Mouse (Mus musculus) macrophage (primary cell): ENCODE data around the gene Kif26b. TPM values are rescaled to one million over a fixed set of nuclear protein-coding genes. Genes with fewer than 3 reads are reported as not detected.
A peak's percentile ranks its signal among the peaks of the same experiment; 100 is the strongest.

Experiments
- H3K27ac ChIP-seq: fragments of 350-480 bp; formaldehyde crosslinking; 2 replicates; pipeline ENCODE4 v1.9.0; 2021
- H3K36me3 ChIP-seq: fragments of 350-480 bp; formaldehyde crosslinking; 2 replicates; pipeline ENCODE4 v1.9.0; 2021; ENCODE audit errors: inconsistent target
- H3K4me3 ChIP-seq: fragments of 350-480 bp; formaldehyde crosslinking; 2 replicates; pipeline ENCODE4 v1.9.0; 2021; ENCODE audit errors: inconsistent target
- H3K79me2 ChIP-seq: fragments of 350-480 bp; formaldehyde crosslinking; 2 replicates; pipeline ENCODE4 v1.9.0; 2021; ENCODE audit errors: inconsistent target
- WGBS: methylation state at CpG from one replicate; pipeline ENCODE4 v1.1.7; 2026; ENCODE audit warnings: inconsistent platforms; ENCODE audit not compliant: missing documents; 5-methylcytosine and 5-hydroxymethylcytosine counted together
- polyA plus RNA-seq: library from polyadenylated mRNA; stranded (reverse); fragments of 250-400 nt; gene quantifications from 3 replicates; pipeline ENCODE4 v1.2.4, GENCODE M21; 2018; ENCODE audit warnings: inconsistent platforms
- total RNA-seq, 78 experiments: library from RNA; depleted of rRNA; stranded (reverse); fragments of 250-400 nt; gene quantifications; 1 replicate in 9 of 78; 2 replicates in 24 of 78; 3 replicates in 43 of 78; 4 replicates in 2 of 78; pipeline ENCODE4 v1.2.4; 2018; ENCODE audit warnings: inconsistent platforms in 56 of 78

The Kif26b gene
- total RNA-seq (2018; cell fraction: chromatin; rRNA removed) = 1 to 10 TPM in 1 of 26 experiments, not detected in 25; 1.1 TPM
- total RNA-seq (2018; cell fraction: cytosol; rRNA removed) = under 1 TPM in 2 of 26 experiments, not detected in 24; under 0.01 to 0.05 TPM
- total RNA-seq (2018; cell fraction: nucleus; rRNA removed) = under 1 TPM in 1 of 26 experiments, not detected in 25; 0.31 TPM
- polyA plus RNA-seq = not detected in 3 replicates

GRCm38 (mm10) chr1:178528431-178529351 is at the start of gene Kif26b:
Kif26b (plus strand) TSS chr1:178529125.
- Histone ChIP-seq H3K27ac (no peak within 1 kb of the TSS), H3K4me3 (no peak within 1 kb of the TSS), H3K36me3 (no peaks in the 10 kb centered on the region), H3K79me2 (no peaks in the 10 kb centered on the region)
- WGBS = 1% methylated on average over 89 of the region's 92 CpGs

- Histone ChIP-seq H3K79me2 (no peaks in the 10 kb centered on the region), H3K4me3 (no peak overlapping the region), H3K27ac (no peak overlapping the region), H3K36me3 (no peaks in the 10 kb centered on the region)
These were observed 45.1 kb upstream of the Kif26b start for GRCm38 (mm10) chr1:178483854-178484253.

GRCm38 (mm10) chr1:178485138-178485867 is 43.6 kb upstream of the Kif26b start:
- WGBS = 90% methylated on average over 5 of the region's 5 CpGs
- H3K79me2 ChIP-seq = no peaks in the 10 kb centered on the region
- no peak overlapping the region for H3K4me3 ChIP-seq
- H3K27ac ChIP-seq = no peak overlapping the region
- no peaks in the 10 kb centered on the region for H3K36me3 ChIP-seq

GRCm38 (mm10) chr1:178485868-178486220 is 43.1 kb upstream of the Kif26b start:
- Histone ChIP-seq H3K79me2 (no peaks in the 10 kb centered on the region), H3K36me3 (no peaks in the 10 kb centered on the region), H3K4me3 (no peak overlapping the region), H3K27ac (no peak overlapping the region)
- 94% methylated on average over 5 of the region's 5 CpGs for WGBS

- no peak overlapping the region for H3K27ac ChIP-seq
- WGBS = 97% methylated on average over 5 of the region's 5 CpGs
- no peak overlapping the region for H3K4me3 ChIP-seq
- H3K79me2 ChIP-seq = no peaks in the 10 kb centered on the region
- no peaks in the 10 kb centered on the region for H3K36me3 ChIP-seq
These were observed 42.1 kb upstream of the Kif26b start for GRCm38 (mm10) chr1:178486828-178487227.

GRCm38 (mm10) chr1:178489127-178489526 is 39.8 kb upstream of the Kif26b start:
- WGBS = 29% methylated on average over 3 of the region's 3 CpGs

GRCm38 (mm10) chr1:178491733-178492132 is 37.2 kb upstream of the Kif26b start:
- no peaks in the 10 kb centered on the region for H3K36me3 ChIP-seq
- no peaks in the 10 kb centered on the region for H3K79me2 ChIP-seq
- 8% methylated on average over 5 of the region's 5 CpGs for WGBS
- peak overlapping the region; percentile 39; the same call in 1 of the 2 replicates for H3K27ac ChIP-seq
- no peak overlapping the region for H3K4me3 ChIP-seq

More at GRCm38 (mm10) chr1:178489127-178489526, 39.8 kb upstream of the Kif26b start:
- H3K4me3 ChIP-seq = no peak overlapping the region
- no peak overlapping the region for H3K27ac ChIP-seq
- no peaks in the 10 kb centered on the region for H3K36me3 ChIP-seq
- no peaks in the 10 kb centered on the region for H3K79me2 ChIP-seq

- WGBS = 13% methylated on average over 2 of the region's 2 CpGs
- Histone ChIP-seq H3K27ac (peak overlapping the region; percentile 39), H3K4me3 (no peak overlapping the region), H3K79me2 (no peaks in the 10 kb centered on the region), H3K36me3 (no peaks in the 10 kb centered on the region)
These were observed 36.4 kb upstream of the Kif26b start for GRCm38 (mm10) chr1:178492493-178492892.

- no peak overlapping the region for H3K4me3 ChIP-seq
- H3K36me3 ChIP-seq = no peaks in the 10 kb centered on the region
- H3K27ac ChIP-seq = no peak overlapping the region
- WGBS = 88% methylated on average over 2 of the region's 2 CpGs
- H3K79me2 ChIP-seq = no peaks in the 10 kb centered on the region
These were observed 32.7 kb upstream of the Kif26b start for GRCm38 (mm10) chr1:178496186-178496585.

GRCm38 (mm10) chr1:178496841-178497240 is 32.1 kb upstream of the Kif26b start:
- Histone ChIP-seq H3K36me3 (no peaks in the 10 kb centered on the region), H3K79me2 (no peaks in the 10 kb centered on the region), H3K4me3 (no peak overlapping the region), H3K27ac (no peak overlapping the region)
- WGBS = 12% methylated on average over 1 of the region's 1 CpGs

- Histone ChIP-seq H3K27ac (no peak overlapping the region), H3K36me3 (no peaks in the 10 kb centered on the region)
- 85% methylated on average over 8 of the region's 8 CpGs for WGBS
These were observed 22.0 kb upstream of the Kif26b start for GRCm38 (mm10) chr1:178506938-178507337.

GRCm38 (mm10) chr1:178512323-178513031 is 16.4 kb upstream of the Kif26b start:
- Histone ChIP-seq H3K36me3 (no peaks in the 10 kb centered on the region), H3K79me2 (no peaks in the 10 kb centered on the region), H3K4me3 (no peak overlapping the region), H3K27ac (no peak overlapping the region)
- WGBS = 80% methylated on average over 7 of the region's 7 CpGs

More at GRCm38 (mm10) chr1:178506938-178507337, 22.0 kb upstream of the Kif26b start:
- no peaks in the 10 kb centered on the region for H3K79me2 ChIP-seq
- H3K4me3 ChIP-seq = no peak overlapping the region

- H3K4me3 ChIP-seq = no peak overlapping the region
- no peaks in the 10 kb centered on the region for H3K79me2 ChIP-seq
- H3K36me3 ChIP-seq = no peaks in the 10 kb centered on the region
- 40% methylated on average over 3 of the region's 8 CpGs for WGBS
- no peak overlapping the region for H3K27ac ChIP-seq
These were observed 15.0 kb upstream of the Kif26b start for GRCm38 (mm10) chr1:178513954-178514353.

GRCm38 (mm10) chr1:178515839-178516238 is 13.1 kb upstream of the Kif26b start:
- WGBS = 86% methylated on average over 2 of the region's 2 CpGs
- no peaks in the 10 kb centered on the region for H3K36me3 ChIP-seq
- H3K79me2 ChIP-seq = no peaks in the 10 kb centered on the region
- H3K4me3 ChIP-seq = no peak overlapping the region
- H3K27ac ChIP-seq = no peak overlapping the region
